Mouse (Mus musculus) MEL (cell line): Measurements from ENCODE around the gene Tmprss13. TPM values are rescaled to one million over a fixed set of nuclear protein-coding genes. Genes with fewer than 3 reads are reported as not detected.
A peak's percentile ranks its signal among the peaks of the same experiment; 100 is the strongest.

Experiments used
- DNase-seq: peaks from one replicate; pipeline ENCODE4 v3.0.0; 2011; ENCODE audit warnings: low read depth, low spot score
- H3K27ac ChIP-seq: 2 replicates; pipeline ENCODE4 v1.5.1; 2012; ENCODE audit warnings: low read depth, mild to moderate bottlenecking, control low read depth, low read length, moderate library complexity; ENCODE audit not compliant: control insufficient read depth
- H3K27me3 ChIP-seq, 2 experiments: fragments of 150-350 bp in 1 of 2; sonication (generic) in 1 of 2; 2 replicates each; pipeline ENCODE4 v1.6.1; 2012; ENCODE audit warnings: low read length in 2 of 2, mild to moderate bottlenecking in 2 of 2, improper control_type of control experiment in 1 of 2, moderate library complexity in 1 of 2; ENCODE audit not compliant: insufficient read depth in 2 of 2, control insufficient read depth in 1 of 2
- H3K36me3 ChIP-seq, 2 experiments: 2 replicates each; pipeline ENCODE4 v1.6.1; 2012 to 2014; ENCODE audit warnings: low read length in 2 of 2, improper control_type of control experiment in 1 of 2, inconsistent platforms in 1 of 2, mild to moderate bottlenecking in 1 of 2; ENCODE audit not compliant: insufficient read depth in 2 of 2, control insufficient read depth in 1 of 2
- H3K4me1 ChIP-seq, 2 experiments: fragments of 150-350 bp in 1 of 2; sonication (generic) in 1 of 2; 2 replicates each; pipeline ENCODE4 v1.6.1; 2012; ENCODE audit warnings: low read length in 2 of 2, improper control_type of control experiment in 1 of 2, mild to moderate bottlenecking in 1 of 2; ENCODE audit not compliant: insufficient read depth in 2 of 2, control insufficient read depth in 1 of 2
- H3K4me3 ChIP-seq, 2 experiments: fragments of 150-350 bp in 1 of 2; sonication (generic) in 1 of 2; 2 replicates each; pipeline ENCODE4 v1.5.1; 2012; ENCODE audit warnings: low read depth in 2 of 2, low read length in 2 of 2, mild to moderate bottlenecking in 2 of 2, moderate library complexity in 2 of 2, control low read depth in 1 of 2, improper control_type of control experiment in 1 of 2; ENCODE audit not compliant: control insufficient read depth in 1 of 2, insufficient read depth in 1 of 2
- H3K79me2 ChIP-seq: 2 replicates; pipeline ENCODE4 v1.6.1; 2012; ENCODE audit warnings: mild to moderate bottlenecking, low read length, moderate library complexity; ENCODE audit not compliant: control insufficient read depth, poor library complexity, insufficient read depth
- H3K9ac ChIP-seq: 2 replicates; pipeline ENCODE4 v1.6.1; 2012; ENCODE audit warnings: low read depth, mild to moderate bottlenecking, control low read depth, low read length, moderate library complexity; ENCODE audit not compliant: control insufficient read depth, poor library complexity, severe bottlenecking
- H3K9me3 ChIP-seq: fragments of 150-350 bp; sonication (generic); replicated peaks from 2 replicates; pipeline ENCODE4 v1.6.1; 2012; ENCODE audit warnings: mild to moderate bottlenecking, low read length, improper control_type of control experiment, moderate library complexity; ENCODE audit not compliant: insufficient read depth
- BHLHE40 ChIP-seq: IDR thresholded peaks from 2 replicates; pipeline ENCODE4 v1.6.1; 2012; ENCODE audit warnings: low read depth, mild to moderate bottlenecking, inconsistent platforms, low read length, improper control_type of control experiment, borderline replicate concordance
- CTCF ChIP-seq, 3 experiments: IDR thresholded peaks in 2 of 3; conservative IDR thresholded peaks in 1 of 3; 2 replicates each; pipeline ENCODE4 v1.5.1; 2011 to 2012; ENCODE audit warnings: low read length in 3 of 3, low read depth in 2 of 3, mild to moderate bottlenecking in 2 of 3, improper control_type of control experiment in 1 of 3, inconsistent platforms in 1 of 3, mixed read lengths in 1 of 3, moderate library complexity in 1 of 3; ENCODE audit not compliant: control insufficient read depth in 1 of 3, insufficient read depth in 1 of 3, poor library complexity in 1 of 3, severe bottlenecking in 1 of 3
- E2F4 ChIP-seq: IDR thresholded peaks from 2 replicates; pipeline ENCODE4 v1.6.1; 2011; ENCODE audit warnings: low read depth, low read length, improper control_type of control experiment, borderline replicate concordance
- ELF1 ChIP-seq: IDR thresholded peaks from 2 replicates; pipeline ENCODE4 v1.6.1; 2014; ENCODE audit warnings: low read depth, mild to moderate bottlenecking, inconsistent platforms, low read length, improper control_type of control experiment, moderate library complexity
- EP300 ChIP-seq, 2 experiments: IDR thresholded peaks; 2 replicates each; pipeline ENCODE4 v1.6.1; 2011; ENCODE audit warnings: improper control_type of control experiment in 2 of 2, low read length in 2 of 2, low read depth in 1 of 2, mild to moderate bottlenecking in 1 of 2
- GABPA ChIP-seq: IDR thresholded peaks from 2 replicates; pipeline ENCODE4 v1.6.1; 2012; ENCODE audit warnings: low read depth, mild to moderate bottlenecking, inconsistent platforms, low read length, improper control_type of control experiment, moderate library complexity
- HCFC1 ChIP-seq: IDR thresholded peaks from 2 replicates; pipeline ENCODE4 v1.6.1; 2012; ENCODE audit warnings: low read depth, mild to moderate bottlenecking, inconsistent platforms, low read length, improper control_type of control experiment, moderate library complexity
- JUND ChIP-seq: IDR thresholded peaks from 2 replicates; pipeline ENCODE4 v1.6.1; 2011; ENCODE audit warnings: low read depth, mild to moderate bottlenecking, improper control_type of control experiment, low read length
- KAT2A ChIP-seq: conservative IDR thresholded peaks from 2 replicates; pipeline ENCODE4 v1.6.1; 2012; ENCODE audit warnings: low read depth, low read length, improper control_type of control experiment, inconsistent platforms
- MAFK ChIP-seq: IDR thresholded peaks from 2 replicates; pipeline ENCODE4 v1.6.1; 2011; ENCODE audit warnings: low read depth, mild to moderate bottlenecking, low read length, improper control_type of control experiment, borderline replicate concordance
- POLR2A ChIP-seq, 2 experiments: IDR thresholded peaks; 2 replicates each; pipeline ENCODE4 v1.6.1; 2011 to 2012; ENCODE audit warnings: low read length in 2 of 2, mild to moderate bottlenecking in 2 of 2, control low read depth in 1 of 2, improper control_type of control experiment in 1 of 2, low read depth in 1 of 2, moderate library complexity in 1 of 2; ENCODE audit not compliant: control insufficient read depth in 1 of 2, insufficient read depth in 1 of 2, poor library complexity in 1 of 2
- RAD21 ChIP-seq: IDR thresholded peaks from 2 replicates; pipeline ENCODE4 v1.6.1; 2011; ENCODE audit warnings: mild to moderate bottlenecking, low read depth, low read length, improper control_type of control experiment
- RCOR1 ChIP-seq: IDR thresholded peaks from 2 replicates; pipeline ENCODE4 v1.6.1; 2012; ENCODE audit warnings: low read depth, mild to moderate bottlenecking, inconsistent platforms, low read length, improper control_type of control experiment
- SMC3 ChIP-seq: IDR thresholded peaks from 2 replicates; pipeline ENCODE4 v1.6.1; 2011; ENCODE audit warnings: low read depth, low read length, improper control_type of control experiment
- TAL1 ChIP-seq: IDR thresholded peaks from 2 replicates; pipeline ENCODE4 v1.6.1; 2012; ENCODE audit warnings: mild to moderate bottlenecking, inconsistent platforms, low read length, moderate library complexity, mixed read lengths
- TCF12 ChIP-seq: IDR thresholded peaks from 2 replicates; pipeline ENCODE4 v1.6.1; 2014; ENCODE audit warnings: low read depth, mild to moderate bottlenecking, inconsistent platforms, low read length, improper control_type of control experiment, moderate library complexity
- ZNF384 ChIP-seq: IDR thresholded peaks from 2 replicates; pipeline ENCODE4 v1.6.1; 2012; ENCODE audit warnings: low read depth, mild to moderate bottlenecking, inconsistent platforms, low read length, improper control_type of control experiment
- polyA plus RNA-seq, 2 experiments: library from polyadenylated mRNA; stranded (reverse) in 1 of 2; unstranded in 1 of 2; fragments of >175 nt in 1 of 2; fragments of >200 nt in 1 of 2; gene quantifications; 2 replicates each; pipeline versions ENCODE4 v1.2.1 to v1.2.4; 2012; ENCODE audit warnings: low replicate concordance in 2 of 2, low read depth in 1 of 2; ENCODE audit not compliant: insufficient read length in 2 of 2, insufficient read depth in 1 of 2, missing spikeins in 1 of 2
- total RNA-seq: library from RNA; depleted of rRNA; stranded (reverse); fragments of 300-350 nt; gene quantifications from 2 replicates; pipeline ENCODE4 v1.2.3, GENCODE M21; 2012

The Tmprss13 gene
- total and polyA plus RNA-seq, 3 experiments: not detected

- DNase-seq: no peak
- no peak overlapping the region for H3K9ac ChIP-seq
- H3K79me2 ChIP-seq: no peaks in the 10 kb centered on the region
- H3K27me3 ChIP-seq: no peaks in the 10 kb centered on the region; a peak in 2 of 4 replicates
- no peak overlapping the region for H3K27ac ChIP-seq
- H3K4me1 ChIP-seq: no peaks in the 10 kb centered on the region
- no peak for TF ChIP-seq CTCF (IDR thresholded peaks at IDR 0.05 in 2 of 3, conservative IDR thresholded peaks at IDR 0.05 in 1 of 3; ENCODE audit: control insufficient read depth in 1 of 3, insufficient read depth in 1 of 3, low read depth in 2 of 3, low read length in 3 of 3, poor library complexity in 1 of 3, severe bottlenecking in 1 of 3)
- no peak for TF ChIP-seq SMC3
- TF ChIP-seq TAL1: no peak
- no peak for TF ChIP-seq TCF12
- no peak for TF ChIP-seq RCOR1
- no peak for TF ChIP-seq ZNF384
- no peak for TF ChIP-seq GABPA
- TF ChIP-seq JUND: no peak
- TF ChIP-seq BHLHE40: no peak
- TF ChIP-seq ELF1: no peak
- TF ChIP-seq E2F4: no peak
- no peak for TF ChIP-seq MAFK
- TF ChIP-seq EP300 (IDR thresholded peaks at IDR 0.05; ENCODE audit: low read depth in 1 of 2, low read length in 2 of 2): no peak
- TF ChIP-seq, all 39 proteins: peak for 0
- Histone ChIP-seq H3K4me3 (no peak overlapping the region), H3K36me3 (no peaks in the 10 kb centered on the region), H3K9me3 (no peaks in the 10 kb centered on the region)
Observed at GRCm38 (mm10) chr9:45367716-45368115, 48.8 kb downstream of the Tmprss13 start.

GRCm38 (mm10) chr9:45368341-45368901, 49.5 kb downstream of the Tmprss13 start:
- Histone ChIP-seq H3K79me2 (no peaks in the 10 kb centered on the region), H3K36me3 (no peaks in the 10 kb centered on the region), H3K4me1 (no peaks in the 10 kb centered on the region), H3K9me3 (no peaks in the 10 kb centered on the region), H3K27ac (no peak overlapping the region), H3K27me3 (no peaks in the 10 kb centered on the region; a peak in 2 of 4 replicates), H3K9ac (no peak overlapping the region), H3K4me3 (no peak overlapping the region)
- TF ChIP-seq ZNF384 (no peak), CTCF (IDR thresholded peaks at IDR 0.05 in 2 of 3, conservative IDR thresholded peaks at IDR 0.05 in 1 of 3; ENCODE audit: control insufficient read depth in 1 of 3, insufficient read depth in 1 of 3, low read depth in 2 of 3, low read length in 3 of 3, poor library complexity in 1 of 3, severe bottlenecking in 1 of 3) (no peak), KAT2A (no peak), JUND (no peak)
- no peak for DNase-seq

DNA sequence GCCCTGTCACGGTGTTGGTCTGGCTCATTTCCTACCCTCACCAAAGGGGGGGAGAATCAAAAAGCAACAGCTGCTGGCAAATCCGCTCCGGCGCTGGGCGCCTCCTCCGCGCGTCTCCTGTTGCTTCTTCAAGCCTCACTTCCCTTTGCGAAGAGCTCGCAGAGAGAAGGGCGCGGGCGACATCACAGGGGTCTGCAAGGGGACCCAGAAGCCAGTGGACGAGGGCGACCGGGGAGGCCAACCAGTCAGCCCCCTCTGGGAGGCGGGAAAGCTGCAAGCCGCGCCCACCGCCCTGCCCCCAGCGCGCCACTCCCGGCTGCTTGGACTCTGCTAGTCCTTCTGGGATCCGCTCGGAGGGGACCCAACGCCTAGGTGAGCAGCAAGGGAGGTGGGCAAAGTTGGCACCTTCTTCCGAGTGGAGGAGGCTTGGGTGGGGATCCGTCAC, 51.2 kb downstream of the Tmprss13 start, which contains the start of gene Fxyd6:
Fxyd6 (plus strand) TSS at position 69 of the 445 bp plus-strand sequence.
- H3K27me3 ChIP-seq: no peaks in the 10 kb centered on the region; a peak in 2 of 4 replicates
- H3K27ac ChIP-seq: no peak within 1 kb of the TSS
- H3K9ac ChIP-seq: no peak within 1 kb of the TSS
- no peak for DNase-seq
- H3K4me3 ChIP-seq: no peak within 1 kb of the TSS
- no peaks in the 10 kb centered on the region for H3K79me2 ChIP-seq
- no peaks in the 10 kb centered on the region for H3K4me1 ChIP-seq
- TF ChIP-seq RAD21 (no peak), HCFC1 (no peak), POLR2A (IDR thresholded peaks at IDR 0.05; ENCODE audit: control insufficient read depth in 1 of 2, insufficient read depth in 1 of 2, low read depth in 1 of 2, low read length in 2 of 2, poor library complexity in 1 of 2) (0 out of 4 replicates have a peak, but pooled peaks of 1 of the 2 experiments have one; percentile 18)
- no peaks in the 10 kb centered on the region for H3K9me3 ChIP-seq
- H3K36me3 ChIP-seq: no peaks in the 10 kb centered on the region
